Mouse (Mus musculus) lung, postnatal 0 days (tissue): Measurements from ENCODE around the gene Smco4. TPM values are rescaled to one million over a fixed set of nuclear protein-coding genes. Genes with fewer than 3 reads are reported as not detected.

Source experiments
- ATAC-seq: fragments of 200-750 bp; cut with Nextera tagmentation; 2 replicates; pipeline ENCODE4 v1.8.0; 2017; ENCODE audit warnings: moderate library complexity
- DNase-seq: peaks from one replicate; pipeline ENCODE4 v3.0.0-alpha.2; 2016; ENCODE audit warnings: low spot score
- H3K27ac ChIP-seq: fragments of 300-500 bp; sonication (generic); 2 replicates; pipeline ENCODE4 v1.5.1; 2014; ENCODE audit warnings: antibody characterized with exemption, mild to moderate bottlenecking, low read length, mixed read lengths
- H3K27me3 ChIP-seq: fragments of 300-500 bp; sonication (generic); replicated peaks from 2 replicates; pipeline ENCODE4 v1.6.1; 2014; ENCODE audit warnings: low read length, mixed read lengths; ENCODE audit not compliant: insufficient read depth
- H3K36me3 ChIP-seq: fragments of 300-500 bp; sonication (generic); 2 replicates; pipeline ENCODE4 v1.6.1; 2014; ENCODE audit warnings: low read length, mixed read lengths; ENCODE audit not compliant: insufficient read depth
- H3K4me1 ChIP-seq: fragments of 300-500 bp; sonication (generic); 2 replicates; pipeline ENCODE4 v1.6.1; 2014; ENCODE audit warnings: antibody characterized with exemption, low read depth, low read length, mixed read lengths; ENCODE audit not compliant: insufficient read depth
- H3K4me2 ChIP-seq: fragments of 300-500 bp; sonication (generic); replicated peaks from 2 replicates; pipeline ENCODE4 v1.6.1; 2014; ENCODE audit warnings: low read depth, mild to moderate bottlenecking, low read length, moderate library complexity, mixed read lengths
- H3K4me3 ChIP-seq: fragments of 300-500 bp; sonication (generic); 2 replicates; pipeline ENCODE4 v1.5.1; 2014; ENCODE audit warnings: low read depth, low read length
- H3K9ac ChIP-seq: fragments of 300-500 bp; sonication (generic); replicated peaks from 2 replicates; pipeline ENCODE4 v1.6.1; 2014; ENCODE audit warnings: low read depth, mild to moderate bottlenecking
- H3K9me3 ChIP-seq: fragments of 300-500 bp; sonication (generic); 2 replicates; pipeline ENCODE4 v1.6.1; 2016; ENCODE audit warnings: low read length, mixed read lengths
- CTCF ChIP-seq: IDR thresholded peaks from 2 replicates; pipeline ENCODE4 v1.5.1; 2016; ENCODE audit warnings: antibody characterized with exemption, mild to moderate bottlenecking
- EP300 ChIP-seq: IDR thresholded peaks from 2 replicates; pipeline ENCODE4 v1.6.1; 2016; ENCODE audit warnings: antibody characterized with exemption, mild to moderate bottlenecking, control low read depth
- WGBS: fragments of 180-500 bp; shearing (Covaris S2); extraction: QIAGEN DNeasy Blood & Tissue Kit; methylation state at CpG from one replicate; pipeline ENCODE4 v1.1.7; 2014; 5-methylcytosine and 5-hydroxymethylcytosine counted together
- polyA plus RNA-seq: library from polyadenylated mRNA; unstranded; fragments of >200 nt; fragmentation: Nextera tagmentation; extraction: Ambion mirVana; gene quantifications from 2 replicates; pipeline ENCODE4 v1.2.1, GENCODE M21; 2015

Smco4 gene
- polyA plus RNA-seq, 1 experiment from 2014 or later, result 3.8 TPM

DNA sequence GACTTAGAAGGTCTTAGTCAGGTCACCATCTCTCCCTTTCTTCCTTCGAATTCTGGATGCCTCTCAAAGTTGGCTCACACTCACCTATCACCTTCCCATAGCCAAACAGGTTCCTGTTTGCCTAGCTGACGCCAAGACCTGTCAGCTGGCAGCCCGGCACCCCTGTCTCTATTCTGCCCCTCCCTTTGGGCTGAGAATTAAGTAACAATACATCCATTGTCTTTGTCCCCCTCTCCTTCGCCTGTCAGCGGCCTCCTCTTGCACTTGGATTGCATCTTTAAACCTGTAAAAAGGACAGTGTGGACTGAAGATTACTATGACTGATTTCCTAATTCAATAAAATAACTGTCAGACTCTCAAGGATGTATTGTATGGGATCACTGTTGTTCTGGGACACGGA lies 34.6 kb downstream of the Smco4 start:
- DNase-seq (no peak), ATAC-seq (no peak)
- no peaks in the 10 kb centered on the region for H3K36me3 ChIP-seq
- no peak overlapping the region for H3K27ac ChIP-seq
- H3K9ac ChIP-seq, result no peak overlapping the region
- H3K9me3 ChIP-seq, result no peaks in the 10 kb centered on the region
- no peak overlapping the region for H3K4me3 ChIP-seq
- TF ChIP-seq EP300 (no peak), CTCF (no peak)
- no peak overlapping the region for H3K4me2 ChIP-seq
- H3K4me1 ChIP-seq, result peaks cover 41% of the 10 kb centered on the region
- no peaks in the 10 kb centered on the region for H3K27me3 ChIP-seq
- 38% methylated on average over 6 of the region's 6 CpGs for WGBS

DNA sequence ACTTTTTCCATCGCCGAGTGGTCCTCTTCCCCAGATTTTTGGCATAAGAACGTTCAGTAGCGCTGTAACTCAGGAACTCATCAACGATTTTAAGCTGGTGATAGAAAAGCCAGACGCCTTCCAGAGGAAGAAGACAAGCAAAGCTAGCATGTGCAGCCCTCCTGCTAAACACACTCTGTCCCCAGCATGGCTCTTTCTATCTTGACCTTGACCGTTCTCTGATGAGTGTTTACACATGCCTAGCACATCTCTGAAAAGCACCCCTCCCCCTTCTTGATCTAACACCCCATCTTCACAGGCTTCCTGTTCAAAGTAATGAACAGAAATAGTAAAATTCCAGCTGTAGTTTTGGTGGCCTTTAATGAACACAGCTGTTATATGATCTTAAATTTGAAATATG lies 35.1 kb downstream of the Smco4 start:
- Histone ChIP-seq H3K9ac (no peak overlapping the region), H3K27ac (no peak overlapping the region), H3K36me3 (no peaks in the 10 kb centered on the region), H3K4me2 (no peak overlapping the region), H3K4me1 (peaks cover 40% of the 10 kb centered on the region), H3K27me3 (no peaks in the 10 kb centered on the region), H3K9me3 (no peaks in the 10 kb centered on the region), H3K4me3 (no peak overlapping the region)
- 33% methylated on average over 7 of the region's 7 CpGs for WGBS
- DNase-seq (peak; percentile 73), ATAC-seq (peak; percentile 23; the same call in 1 of the 2 replicates)
- TF ChIP-seq EP300 (peak; percentile 55; the same call in 1 of the 2 replicates), CTCF (no peak)

DNA sequence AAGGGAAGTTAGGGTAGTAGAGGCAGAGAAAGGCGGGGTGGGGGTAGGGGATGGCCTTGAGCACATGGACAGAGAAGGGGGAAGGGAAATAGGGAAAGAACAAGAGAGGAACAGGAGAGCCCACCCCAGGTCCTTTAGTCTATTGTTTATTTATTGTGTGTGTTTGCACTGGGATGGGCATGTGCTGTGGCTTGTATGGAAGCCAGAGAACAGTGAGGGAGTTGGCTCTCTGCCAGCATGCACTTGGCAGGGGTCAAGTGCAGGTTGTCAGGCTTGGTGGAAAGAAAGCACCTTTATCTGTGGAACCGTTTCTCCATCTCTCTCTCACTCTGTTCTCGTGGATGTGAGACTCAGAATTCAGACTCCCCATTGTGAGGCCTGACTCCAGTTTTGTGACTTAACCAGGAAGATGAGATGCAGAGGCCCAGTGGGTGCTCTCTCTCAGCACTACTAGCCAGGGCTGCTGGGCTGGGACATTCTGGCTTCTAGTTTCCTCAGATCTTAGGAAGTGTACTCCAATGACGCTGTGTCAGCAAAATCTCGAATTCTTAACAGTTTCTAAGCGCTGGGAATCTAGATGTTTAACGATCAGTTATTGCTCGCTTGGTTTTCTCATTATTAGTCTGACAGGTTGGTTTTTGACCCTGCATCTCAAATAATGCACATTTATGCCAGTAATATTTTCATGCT lies 36.2 kb downstream of the Smco4 start:
- Histone ChIP-seq H3K9me3 (no peaks in the 10 kb centered on the region), H3K4me1 (peaks cover 31% of the 10 kb centered on the region), H3K4me2 (no peak overlapping the region), H3K27me3 (no peaks in the 10 kb centered on the region), H3K27ac (no peak overlapping the region), H3K4me3 (no peak overlapping the region), H3K36me3 (no peaks in the 10 kb centered on the region), H3K9ac (no peak overlapping the region)
- TF ChIP-seq EP300, result 0 out of 2 replicates have a peak, but pooled peaks have one; percentile 14
- no peak for TF ChIP-seq CTCF
- 47% methylated on average over 8 of the region's 8 CpGs for WGBS
- peak; percentile 37; the same call in 1 of the 2 replicates for ATAC-seq
- DNase-seq, result peak; percentile 55

DNA sequence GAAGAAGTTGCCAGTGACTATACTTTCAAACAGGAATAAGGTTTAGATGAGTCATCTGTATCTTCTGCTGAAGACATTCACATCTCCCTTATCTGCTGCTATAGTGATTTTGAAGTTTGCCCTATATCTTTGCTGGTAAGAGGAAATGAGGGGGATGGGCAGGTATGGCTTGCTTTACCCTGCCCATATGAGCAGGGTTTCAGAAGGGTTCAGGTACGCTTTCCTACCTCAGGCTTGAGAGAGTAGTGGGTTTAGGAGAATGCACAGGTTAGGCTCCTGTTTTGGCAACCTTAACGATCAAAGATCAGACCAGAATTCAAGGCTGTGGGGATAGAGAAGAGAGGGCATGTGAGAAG lies 36.7 kb downstream of the Smco4 start:
- Histone ChIP-seq H3K27me3 (no peaks in the 10 kb centered on the region), H3K4me2 (no peak overlapping the region), H3K36me3 (no peaks in the 10 kb centered on the region), H3K9me3 (no peaks in the 10 kb centered on the region), H3K4me3 (no peak overlapping the region), H3K9ac (no peak overlapping the region), H3K27ac (no peak overlapping the region), H3K4me1 (peaks cover 25% of the 10 kb centered on the region)
- DNase-seq, result no peak
- TF ChIP-seq EP300, result no peak
- no peak for TF ChIP-seq CTCF
- 83% methylated on average over 2 of the region's 2 CpGs for WGBS
- no peak for ATAC-seq

DNA sequence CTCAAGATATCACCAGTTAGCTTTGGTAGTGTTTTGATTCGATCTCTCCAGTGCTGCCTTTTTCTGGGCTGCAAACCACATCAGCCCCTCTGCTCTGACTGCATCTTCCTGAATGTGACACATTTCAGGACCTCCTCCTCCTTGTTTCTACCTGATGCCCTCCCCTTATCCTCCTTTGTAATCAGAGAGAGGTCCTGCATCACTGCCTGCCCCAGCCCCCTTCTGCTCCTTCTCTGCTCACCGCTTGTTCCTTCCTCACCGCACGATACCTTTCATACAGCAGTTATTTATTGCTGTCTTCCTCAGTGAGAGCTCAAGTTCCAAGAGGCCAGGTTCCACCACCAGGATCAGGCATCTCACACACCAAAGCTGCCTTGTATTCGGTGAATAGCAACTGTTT lies 38.0 kb downstream of the Smco4 start:
- no peak overlapping the region for H3K4me2 ChIP-seq
- no peaks in the 10 kb centered on the region for H3K9me3 ChIP-seq
- TF ChIP-seq EP300 (no peak), CTCF (no peak)
- H3K4me1 ChIP-seq, result peaks cover 18% of the 10 kb centered on the region; the same call in 1 of the 2 replicates
- no peak overlapping the region for H3K9ac ChIP-seq
- 56% methylated on average over 5 of the region's 5 CpGs for WGBS
- no peaks in the 10 kb centered on the region for H3K27me3 ChIP-seq
- H3K4me3 ChIP-seq, result no peak overlapping the region
- DNase-seq, result no peak
- ATAC-seq, result no peak
- H3K36me3 ChIP-seq, result no peaks in the 10 kb centered on the region
- no peak overlapping the region for H3K27ac ChIP-seq

DNA sequence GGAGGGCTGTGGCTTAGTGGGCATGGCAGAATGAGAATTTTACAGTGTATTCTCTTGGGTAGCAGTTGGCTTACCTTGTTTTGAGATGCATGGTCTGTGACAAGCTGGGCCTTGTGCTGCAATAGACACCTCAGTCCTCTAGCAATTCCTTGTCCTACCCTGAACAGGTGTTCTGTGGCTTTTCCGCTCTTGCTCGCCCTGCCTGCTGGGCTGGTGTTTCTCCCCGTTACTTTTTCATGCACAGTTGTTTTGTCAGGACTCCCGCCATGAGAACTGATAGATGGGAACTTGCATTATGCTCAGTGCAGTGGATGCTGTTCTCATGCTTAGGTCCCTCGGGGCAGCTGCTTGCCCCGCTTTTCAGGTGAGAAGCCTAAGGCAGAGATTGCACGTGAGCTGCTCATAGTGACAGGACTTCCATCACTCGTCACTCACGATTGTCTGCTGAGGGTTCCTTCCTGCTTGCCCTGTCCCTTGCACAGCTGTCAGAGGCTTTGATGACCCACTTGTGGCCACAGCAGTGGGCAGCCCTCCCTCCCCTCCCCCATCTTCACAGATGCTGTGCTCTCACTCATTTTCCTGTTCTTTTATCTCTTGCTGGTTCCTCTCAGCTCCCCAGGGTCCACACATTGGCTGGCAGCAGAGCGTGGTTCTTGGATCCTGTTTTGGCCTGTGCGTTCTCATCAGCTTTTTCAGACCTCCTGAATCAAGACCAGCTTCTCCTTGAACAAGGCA lies 40.3 kb downstream of the Smco4 start:
- Histone ChIP-seq H3K9me3 (no peaks in the 10 kb centered on the region), H3K4me3 (no peak overlapping the region), H3K27ac (no peak overlapping the region), H3K4me1 (peaks cover 18% of the 10 kb centered on the region; the same call in 1 of the 2 replicates), H3K9ac (no peak overlapping the region), H3K27me3 (no peaks in the 10 kb centered on the region), H3K36me3 (no peaks in the 10 kb centered on the region), H3K4me2 (no peak overlapping the region)
- 74% methylated on average over 11 of the region's 11 CpGs for WGBS
- DNase-seq (no peak), ATAC-seq (no peak)
- TF ChIP-seq EP300, result no peak
- TF ChIP-seq CTCF, result no peak
